Mouse (Mus musculus) myocyte (in vitro differentiated cells): ENCODE measurements around the gene Gtf2h3. TPM values are rescaled to one million over a fixed set of nuclear protein-coding genes. Genes with fewer than 3 reads are reported as not detected.
"Not testable (repeated sequence)": the region's sequence is repeated elsewhere in the genome, so short reads cannot be mapped to it uniquely, and the experiment has no call there.

Experiments
- H3K27me3 ChIP-seq: one replicate; pipeline ENCODE4 v1.6.1; 2011; ENCODE audit not compliant: control insufficient read depth, insufficient read depth, insufficient read length
- H3K36me3 ChIP-seq: one replicate; pipeline ENCODE4 v1.6.1; 2011; ENCODE audit not compliant: control insufficient read depth, insufficient read depth
- H3K4me2 ChIP-seq: one replicate; pipeline ENCODE4 v1.6.1; 2011; ENCODE audit warnings: low read depth, control low read depth
- H3K4me3 ChIP-seq: one replicate; pipeline ENCODE4 v1.5.1; 2011; ENCODE audit warnings: mild to moderate bottlenecking, control low read depth, moderate library complexity
- H3K79me2 ChIP-seq: one replicate; pipeline ENCODE4 v1.6.1; 2011; ENCODE audit not compliant: control insufficient read depth, insufficient read depth
- H3ac ChIP-seq: one replicate; pipeline ENCODE4 v1.6.1; 2011; ENCODE audit not compliant: control insufficient read depth, insufficient read length
- CEBPB ChIP-seq: IDR thresholded peaks from 2 replicates; pipeline ENCODE4 v1.6.1; 2011; ENCODE audit warnings: mild to moderate bottlenecking, moderate library complexity; ENCODE audit not compliant: poor library complexity, insufficient read depth, severe bottlenecking
- E2F4 ChIP-seq: IDR thresholded peaks from one replicate; pipeline ENCODE4 v1.6.1; 2011; ENCODE audit warnings: mild to moderate bottlenecking, control low read depth, moderate library complexity; ENCODE audit not compliant: insufficient read depth
- MAX ChIP-seq: IDR thresholded peaks from one replicate; pipeline ENCODE4 v1.6.1; 2011; ENCODE audit warnings: low read depth, mild to moderate bottlenecking, control low read depth
- MYOD1 ChIP-seq, 3 experiments: IDR thresholded peaks; one replicate each; pipeline ENCODE4 v1.6.1; 2011; ENCODE audit warnings: control low read depth in 2 of 3, low read depth in 2 of 3, mild to moderate bottlenecking in 2 of 3, moderate library complexity in 1 of 3; ENCODE audit not compliant: insufficient read length in 2 of 3, control insufficient read depth in 1 of 3
- MYOG ChIP-seq, 3 experiments: IDR thresholded peaks; one replicate each; pipeline ENCODE4 v1.6.1; 2011; ENCODE audit warnings: control low read depth in 2 of 3, low read depth in 2 of 3, mild to moderate bottlenecking in 2 of 3; ENCODE audit not compliant: insufficient read length in 2 of 3, control insufficient read depth in 1 of 3, insufficient read depth in 1 of 3
- POLR2A ChIP-seq: IDR thresholded peaks from one replicate; pipeline ENCODE4 v1.6.1; 2011; ENCODE audit warnings: low read depth, mild to moderate bottlenecking, control low read depth, moderate library complexity; ENCODE audit not compliant: insufficient read length
- POLR2AphosphoS2 ChIP-seq: IDR thresholded peaks from one replicate; pipeline ENCODE4 v1.6.1; 2011; ENCODE audit warnings: low read depth, control low read depth; ENCODE audit not compliant: insufficient read length
- REST ChIP-seq: IDR thresholded peaks from one replicate; pipeline ENCODE4 v1.6.1; 2011; ENCODE audit warnings: mild to moderate bottlenecking, control low read depth, moderate library complexity; ENCODE audit not compliant: insufficient read depth, insufficient read length
- SRF ChIP-seq: IDR thresholded peaks from one replicate; pipeline ENCODE4 v1.6.1; 2011; ENCODE audit warnings: low read depth; ENCODE audit not compliant: control insufficient read depth, insufficient read length
- TCF12 ChIP-seq: IDR thresholded peaks from one replicate; pipeline ENCODE4 v1.6.1; 2011; ENCODE audit warnings: mild to moderate bottlenecking, control low read depth; ENCODE audit not compliant: poor library complexity, insufficient read depth, severe bottlenecking
- TCF3 ChIP-seq: IDR thresholded peaks from one replicate; pipeline ENCODE4 v1.6.1; 2011; ENCODE audit warnings: low read depth, control low read depth; ENCODE audit not compliant: insufficient read length
- USF1 ChIP-seq: IDR thresholded peaks from one replicate; pipeline ENCODE4 v1.6.1; 2011; ENCODE audit warnings: low read depth, mild to moderate bottlenecking, control low read depth, moderate library complexity
- polyA plus RNA-seq: library from polyadenylated mRNA; unstranded; fragments of >200 nt; fragmentation: generic; extraction: Trizol; gene quantifications from one replicate; pipeline ENCODE4 v1.2.1, GENCODE M21; 2012; ENCODE audit warnings: missing spikeins

Gene Gtf2h3
- polyA plus RNA-seq, 1 experiment: 25.3 TPM

DNA sequence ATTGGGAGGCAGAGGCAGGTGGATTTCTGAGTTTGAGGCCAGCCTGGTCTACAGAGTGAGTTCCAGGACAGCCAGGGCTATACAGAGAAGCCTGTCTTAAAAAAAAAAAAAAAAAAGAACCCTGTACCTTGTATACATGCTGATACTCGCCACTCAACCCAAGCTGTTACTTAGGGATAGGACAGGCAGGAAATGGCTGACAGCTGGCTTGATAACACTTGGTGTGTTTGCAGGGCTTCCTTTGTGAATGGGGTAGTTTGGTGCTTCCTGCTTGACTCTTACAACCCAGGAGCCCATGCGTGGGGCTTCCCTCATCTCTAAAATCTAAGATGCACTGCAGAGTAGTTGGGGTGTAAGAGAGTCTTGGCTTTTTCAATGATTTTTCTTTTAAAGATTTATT, 54.5 kb downstream of the Gtf2h3 start:
- H3ac ChIP-seq: no peak overlapping the region
- H3K4me3 ChIP-seq: no peak overlapping the region
- TF ChIP-seq POLR2A (no peak), MYOD1 (IDR thresholded peaks at IDR 0.05; ENCODE audit: control insufficient read depth in 1 of 3, insufficient read length in 2 of 3, low read depth in 2 of 3) (no peak), MYOG (IDR thresholded peaks at IDR 0.05; ENCODE audit: control insufficient read depth in 1 of 3, insufficient read depth in 1 of 3, insufficient read length in 2 of 3, low read depth in 2 of 3) (no peak), TCF12 (no peak), E2F4 (no peak), TCF3 (no peak), POLR2AphosphoS2 (no peak), REST (no peak), SRF (no peak), MAX (no peak)
- no peak overlapping the region for H3K4me2 ChIP-seq
- H3K27me3 ChIP-seq: no peaks in the 10 kb centered on the region
- H3K79me2 ChIP-seq: peaks cover 24% of the 10 kb centered on the region
- H3K36me3 ChIP-seq: peaks cover 15% of the 10 kb centered on the region

DNA sequence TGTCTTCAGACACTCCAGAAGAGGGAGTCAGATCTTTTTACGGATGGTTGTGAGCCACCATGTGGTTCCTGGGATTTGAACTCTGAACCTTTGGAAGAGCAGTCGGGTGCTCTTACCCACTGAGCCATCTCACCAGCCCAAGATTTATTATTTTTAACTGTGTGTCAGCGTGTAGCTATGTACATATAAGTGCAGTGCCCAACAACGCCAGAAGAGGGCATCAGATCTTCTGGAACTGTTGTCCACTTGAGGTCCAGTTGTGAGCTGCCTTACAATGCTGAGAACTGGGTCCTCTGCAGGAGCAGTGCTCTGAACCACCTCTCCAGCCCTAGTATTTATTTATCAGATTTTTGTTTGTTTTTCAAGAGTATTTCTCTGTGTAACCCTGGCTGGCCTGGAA, 56.1 kb downstream of the Gtf2h3 start:
- not testable (repeated sequence) for H3ac ChIP-seq, H3K4me2 ChIP-seq, H3K4me3 ChIP-seq, H3K27me3 ChIP-seq
- H3K36me3 ChIP-seq: peaks cover 26% of the 10 kb centered on the region
- peaks cover 14% of the 10 kb centered on the region for H3K79me2 ChIP-seq

DNA sequence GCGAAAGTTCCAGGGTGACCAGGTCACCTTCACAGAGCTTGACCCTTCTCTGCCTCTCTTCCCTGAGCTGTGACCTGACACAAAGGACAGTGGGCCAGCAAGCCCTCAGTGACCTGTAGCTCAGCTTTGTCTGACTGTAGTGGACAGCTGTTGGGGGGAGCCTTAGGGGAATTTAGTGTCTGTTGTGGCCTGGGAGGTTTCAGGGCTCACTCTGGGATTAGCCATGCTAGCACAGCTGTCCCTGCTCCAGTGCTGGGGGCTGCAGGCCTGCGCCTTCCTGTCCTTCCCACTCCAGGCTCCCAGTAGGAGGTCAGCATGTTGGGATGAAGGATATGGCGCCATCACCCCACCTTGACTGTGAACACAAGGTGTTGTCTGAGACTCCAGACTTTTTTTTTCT, 57.2 kb downstream of the Gtf2h3 start:
- Histone ChIP-seq H3K27me3 (no peaks in the 10 kb centered on the region), H3K36me3 (peaks cover 26% of the 10 kb centered on the region), H3K4me3 (no peak overlapping the region), H3K79me2 (peaks cover 4% of the 10 kb centered on the region), H3K4me2 (peak overlapping the region; percentile 13), H3ac (no peak overlapping the region)
- TF ChIP-seq MYOD1 (IDR thresholded peaks at IDR 0.05; ENCODE audit: control insufficient read depth in 1 of 3, insufficient read length in 2 of 3, low read depth in 2 of 3) (peak in 2 of 3 experiments; percentile 95 to 97), TCF3 (no peak), MAX (no peak), POLR2A (no peak), SRF (no peak), MYOG (IDR thresholded peaks at IDR 0.05; ENCODE audit: control insufficient read depth in 1 of 3, insufficient read depth in 1 of 3, insufficient read length in 2 of 3, low read depth in 2 of 3) (peak; percentile 83 to 93 (median 88)), POLR2AphosphoS2 (no peak), TCF12 (peak; percentile 37), CEBPB (no peak), E2F4 (no peak)

DNA sequence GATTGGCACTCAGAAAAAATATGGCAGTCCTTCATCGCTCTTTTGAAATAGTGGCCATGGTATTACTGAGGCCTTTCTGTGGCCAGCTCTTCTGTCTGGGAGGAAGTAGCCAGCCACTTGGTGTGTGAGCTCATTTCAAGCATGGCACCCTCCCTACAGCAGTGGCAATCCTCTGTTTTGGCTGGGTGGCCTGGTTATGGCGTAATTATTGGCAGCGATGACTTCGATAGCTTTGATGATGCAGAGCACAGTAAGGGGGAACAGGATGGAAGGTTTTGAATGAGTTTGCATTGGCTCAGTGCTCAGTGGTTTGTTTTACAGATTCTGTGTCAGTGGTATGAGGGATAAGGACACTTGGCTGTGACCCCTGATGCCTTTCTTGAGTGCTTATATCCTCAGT, 57.8 kb downstream of the Gtf2h3 start:
- Histone ChIP-seq H3ac (no peak overlapping the region), H3K4me3 (no peak overlapping the region), H3K79me2 (peaks cover 4% of the 10 kb centered on the region), H3K27me3 (no peaks in the 10 kb centered on the region), H3K36me3 (peaks cover 26% of the 10 kb centered on the region), H3K4me2 (peak overlapping the region; percentile 13)
- TF ChIP-seq TCF3 (no peak), POLR2AphosphoS2 (no peak), SRF (no peak), MYOD1 (IDR thresholded peaks at IDR 0.05; ENCODE audit: control insufficient read depth in 1 of 3, insufficient read length in 2 of 3, low read depth in 2 of 3) (no peak), POLR2A (no peak), TCF12 (no peak), MYOG (IDR thresholded peaks at IDR 0.05; ENCODE audit: control insufficient read depth in 1 of 3, insufficient read depth in 1 of 3, insufficient read length in 2 of 3, low read depth in 2 of 3) (no peak), CEBPB (no peak), E2F4 (no peak), USF1 (no peak), REST (no peak), MAX (no peak)

DNA sequence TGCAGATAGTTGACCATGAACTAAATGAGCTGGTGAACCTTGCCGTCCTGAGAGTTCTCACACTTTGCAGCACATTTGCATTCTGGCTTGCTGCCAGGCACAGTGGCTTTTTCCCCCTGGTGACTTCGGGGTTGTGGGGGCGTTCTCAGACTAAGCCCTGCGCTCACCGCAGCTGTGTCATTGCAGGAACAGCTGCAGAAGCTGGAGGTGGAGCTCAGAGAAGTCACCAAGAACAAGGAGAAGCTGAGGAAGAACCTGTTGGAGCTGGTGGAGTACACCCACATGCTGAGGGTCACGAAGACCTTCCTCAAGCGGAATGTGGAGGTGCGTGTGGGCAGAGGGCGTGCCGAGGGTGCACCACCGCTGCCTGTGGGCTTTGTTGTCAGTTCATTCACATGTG, 58.4 kb downstream of the Gtf2h3 start:
- Histone ChIP-seq H3K79me2 (peaks cover 4% of the 10 kb centered on the region), H3ac (no peak overlapping the region), H3K4me2 (peak overlapping the region; percentile 67), H3K36me3 (peaks cover 28% of the 10 kb centered on the region), H3K4me3 (no peak overlapping the region), H3K27me3 (no peaks in the 10 kb centered on the region)
- TF ChIP-seq POLR2AphosphoS2: no peak
- no peak for TF ChIP-seq REST
- no peak for TF ChIP-seq CEBPB
- no peak for TF ChIP-seq SRF
- TF ChIP-seq MAX: no peak
- TF ChIP-seq E2F4: no peak
- no peak for TF ChIP-seq POLR2A
- peak; percentile 83 to 99 (median 98) for TF ChIP-seq MYOD1 (IDR thresholded peaks at IDR 0.05; ENCODE audit: control insufficient read depth in 1 of 3, insufficient read length in 2 of 3, low read depth in 2 of 3)
- TF ChIP-seq USF1: no peak
- TF ChIP-seq TCF12: peak; percentile 91
- peak; percentile 65 for TF ChIP-seq TCF3
- peak; percentile 92 to 96 (median 94) for TF ChIP-seq MYOG (IDR thresholded peaks at IDR 0.05; ENCODE audit: control insufficient read depth in 1 of 3, insufficient read depth in 1 of 3, insufficient read length in 2 of 3, low read depth in 2 of 3)
